Mouse (Mus musculus) liver, postnatal 0 days (tissue): ENCODE measurements at regions not wholly inside any gene's neighbourhood (a gene's known extent, or its start where the extent isn't known, plus 50 kb on each side); places are given as distances from the start of the nearest gene placed in this dataset.

Source experiments
- CTCF ChIP-seq: sonication (generic); IDR thresholded peaks from 2 replicates; pipeline ENCODE4 v1.5.1; 2016; ENCODE audit warnings: antibody characterized with exemption, low read depth
- EP300 ChIP-seq: IDR thresholded peaks from 2 replicates; pipeline ENCODE4 v1.6.1; 2016; ENCODE audit warnings: antibody characterized with exemption, low read depth, mild to moderate bottlenecking

DNA sequence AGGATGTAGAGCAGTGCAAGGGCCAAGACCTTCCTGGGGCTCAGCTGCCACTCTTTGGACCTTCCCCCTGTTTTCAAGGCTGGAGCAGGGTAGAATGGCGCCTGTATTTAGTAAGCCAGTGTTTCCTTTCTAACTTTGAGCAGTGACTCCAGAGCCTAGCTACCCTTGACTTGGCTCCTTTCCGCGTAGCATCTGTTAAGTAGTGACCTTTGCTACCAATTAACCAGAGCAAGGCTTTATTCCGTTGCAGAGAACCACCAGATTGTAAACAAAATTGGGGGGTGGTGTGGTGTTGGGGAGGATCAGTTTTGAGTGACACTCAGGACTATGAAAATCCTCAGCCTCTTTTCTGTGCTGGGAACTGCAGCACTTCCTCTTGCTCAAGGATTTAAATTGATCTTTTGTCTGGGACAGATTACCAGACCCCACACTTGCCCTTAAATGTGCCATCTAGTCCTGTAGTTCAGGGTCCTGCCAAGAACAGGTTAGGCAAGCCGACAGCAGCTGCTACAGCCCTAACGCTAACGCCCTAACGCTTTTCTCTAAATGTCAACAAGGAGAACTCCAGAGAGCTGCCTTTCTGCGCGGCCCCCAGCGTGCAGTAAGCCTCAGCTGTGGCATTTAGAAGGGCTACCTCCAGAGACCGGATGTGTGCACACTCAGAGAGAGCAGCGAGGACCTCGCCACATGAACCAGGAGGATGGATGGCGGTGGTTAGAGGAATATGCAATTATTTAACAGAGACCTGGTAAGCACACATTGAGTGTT is 59.9 kb upstream of the Fut8 start:
- TF ChIP-seq CTCF, result no peak
- no peak for TF ChIP-seq EP300
